Mouse (Mus musculus) layer of hippocampus, postnatal 36 days (tissue): ENCODE measurements around the gene Etfdh. TPM values are rescaled to one million over a fixed set of nuclear protein-coding genes. Genes with fewer than 3 reads are reported as not detected.
A peak's percentile ranks its signal among the peaks of the same experiment; 100 is the strongest.
"Not testable (repeated sequence)": the region's sequence is repeated elsewhere in the genome, so short reads cannot be mapped to it uniquely, and the experiment has no call there.

Experiments used
- DNase-seq, 2 experiments: peaks; one replicate each; pipeline ENCODE4 v3.0.0; 2022
- total RNA-seq, 2 experiments: library from RNA; stranded (reverse); gene quantifications; 2 replicates each; pipeline ENCODE4 v1.2.3; 2021

Etfdh gene
- total RNA-seq, 2 experiments from 2014 or later: 28.2 to 28.4 TPM

DNA sequence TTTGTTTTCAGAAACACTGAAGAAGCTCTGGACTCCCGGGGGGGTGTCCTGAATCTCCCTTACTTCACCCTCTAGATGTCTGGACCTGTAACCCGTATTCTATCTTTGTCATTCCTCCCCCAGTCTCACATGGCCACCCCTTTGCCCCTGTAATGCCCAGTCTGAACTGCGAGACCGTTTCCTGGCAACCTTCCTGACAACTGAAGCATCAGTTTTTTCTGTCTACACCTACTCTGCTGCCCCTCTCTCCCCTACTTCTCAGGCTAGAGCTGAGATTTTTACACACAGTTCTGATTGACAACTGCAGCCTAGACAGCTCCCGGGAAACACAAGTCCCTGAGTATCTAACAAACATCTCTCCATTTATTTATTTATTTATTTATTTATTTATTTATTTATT is 52.4 kb downstream of the Etfdh start:
- no peak for DNase-seq

DNA sequence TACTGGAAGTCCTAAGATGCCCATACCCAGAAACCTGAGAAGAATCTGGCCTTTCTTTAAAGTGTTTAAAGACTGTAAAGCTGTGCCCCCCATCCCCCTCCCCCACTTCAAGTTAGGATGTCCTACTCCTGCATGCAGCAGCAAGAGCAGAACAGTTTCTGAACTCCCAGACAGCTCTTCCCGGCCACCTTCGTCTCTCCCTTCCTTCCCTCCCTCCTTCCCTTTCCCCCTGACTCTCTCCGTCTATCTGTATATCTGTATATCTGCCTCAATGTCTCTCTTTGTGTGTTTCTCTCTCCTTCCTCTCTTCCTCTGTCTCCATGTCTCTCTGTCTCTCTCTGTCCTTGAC is 52.9 kb downstream of the Etfdh start:
- DNase-seq: no peak

DNA sequence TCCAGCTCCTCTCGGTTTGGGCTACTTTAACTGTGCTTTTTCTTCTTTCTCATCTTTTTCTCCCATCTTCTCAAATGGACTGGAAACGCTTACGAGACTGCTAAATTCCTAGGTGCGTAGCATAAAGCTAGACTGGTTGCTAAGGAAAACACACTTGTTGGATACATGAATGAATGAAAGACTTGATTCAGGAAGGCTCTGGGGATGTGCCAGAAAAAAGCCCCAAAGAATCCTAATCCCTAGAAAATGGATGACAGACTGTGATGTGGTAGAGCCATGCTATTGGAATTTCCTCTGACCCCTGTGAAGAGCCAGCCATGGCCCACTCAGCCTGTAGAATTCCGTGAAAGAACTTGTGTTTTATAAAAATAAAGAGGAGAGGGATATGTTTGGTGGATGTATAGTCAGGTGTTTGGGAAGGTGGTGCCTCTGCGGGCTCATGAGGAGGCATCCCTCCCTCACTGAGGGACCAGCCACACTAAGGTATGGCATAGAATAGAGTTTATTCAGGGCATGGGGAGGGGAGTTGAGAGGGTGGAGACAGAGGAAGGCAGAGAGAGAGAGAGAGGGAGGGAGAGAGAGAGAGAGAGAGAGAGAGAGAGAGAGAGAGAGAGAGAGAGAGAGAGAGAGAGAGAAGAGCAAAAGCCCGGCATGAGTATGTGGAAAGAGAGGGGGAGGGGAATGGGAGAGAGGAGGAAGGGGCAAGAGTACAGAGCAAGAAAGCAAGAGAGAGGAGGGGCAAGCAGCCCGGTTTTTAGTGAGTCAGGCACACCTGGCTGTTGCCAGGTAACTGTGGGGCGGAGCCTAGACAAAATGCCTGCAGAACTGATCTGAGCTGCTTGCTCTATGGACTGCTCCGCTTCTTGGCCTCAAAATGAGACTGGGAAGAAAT is 53.5 kb downstream of the Etfdh start:
- DNase-seq: no peak

DNA sequence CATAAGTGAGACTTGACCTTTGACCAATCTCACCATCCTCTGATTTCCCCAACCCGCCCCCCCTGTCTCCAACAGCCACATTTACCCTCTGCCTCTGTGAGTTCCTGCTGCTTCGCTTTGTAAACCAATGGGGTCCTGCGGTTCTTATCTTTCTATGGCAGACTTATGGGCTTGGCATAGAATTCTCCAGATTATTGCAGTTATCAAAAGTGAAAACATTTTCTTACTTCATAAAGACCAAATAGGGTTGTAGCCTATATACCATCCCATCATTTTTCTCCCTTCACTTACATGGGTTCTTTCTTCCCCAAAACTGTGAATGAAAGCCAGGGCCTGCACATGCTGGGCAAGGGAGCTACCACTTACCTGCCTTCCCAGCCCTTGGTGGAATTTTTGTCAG is 55.0 kb downstream of the Etfdh start:
- DNase-seq: no peak

DNA sequence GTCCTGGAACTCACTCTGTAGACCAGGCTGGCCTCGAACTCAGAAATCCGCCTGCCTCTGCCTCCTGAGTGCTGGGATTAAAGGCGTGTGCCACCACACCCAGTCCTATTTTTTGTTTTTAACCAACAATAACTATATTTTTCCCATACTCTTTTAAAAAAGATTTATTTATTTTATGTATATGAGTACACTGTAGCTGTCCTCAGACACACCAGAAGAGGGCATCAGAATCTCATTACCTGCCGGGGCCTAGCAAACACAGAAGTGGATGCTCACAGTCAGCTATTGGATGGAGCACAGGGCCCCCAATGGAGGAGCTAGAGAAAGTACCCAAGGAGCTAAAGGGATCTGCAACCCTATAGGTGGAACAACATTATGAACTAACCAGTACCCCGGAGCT is 55.9 kb downstream of the Etfdh start:
- not testable (repeated sequence) for DNase-seq

- no peak for DNase-seq
These were observed 56.9 kb downstream of the Etfdh start for GRCm38 (mm10) chr3:79572399-79572798.

- no peak for DNase-seq
These were observed 60.0 kb downstream of the Etfdh start for GRCm38 (mm10) chr3:79569351-79569681.

DNA sequence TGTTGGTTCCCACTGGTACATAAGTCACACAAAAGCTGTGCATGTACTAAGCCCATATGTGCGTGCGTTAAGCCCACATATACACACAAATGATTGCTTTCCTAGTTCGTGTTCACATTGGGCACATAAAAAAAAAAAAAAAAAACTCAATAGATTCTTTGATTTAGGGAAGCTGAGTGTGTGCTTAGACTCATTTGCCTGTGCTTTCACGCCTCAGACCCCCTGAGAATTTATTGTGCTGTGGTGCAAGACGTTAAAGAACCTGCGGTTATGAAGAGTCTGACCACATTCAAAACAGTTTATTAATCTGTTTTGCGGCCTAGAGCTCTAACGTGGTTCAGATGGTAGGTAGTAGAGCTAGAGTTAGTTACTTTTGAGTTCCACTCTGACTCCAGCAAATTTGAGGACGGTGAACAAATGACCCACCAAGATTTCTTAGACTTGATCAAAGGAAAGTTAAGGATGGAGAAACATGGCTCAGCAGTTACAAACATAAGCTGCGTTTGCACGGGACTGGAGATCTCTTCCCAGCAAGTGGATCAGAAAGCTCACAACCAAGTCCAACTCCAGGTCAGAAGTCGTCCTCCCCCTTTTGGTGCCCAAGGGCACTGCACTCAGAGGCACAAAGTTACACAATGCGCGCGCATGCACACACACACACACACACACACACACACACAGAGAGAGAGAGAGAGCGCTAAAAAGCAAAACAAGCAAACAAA is 60.5 kb downstream of the Etfdh start:
- no peak for DNase-seq

DNA sequence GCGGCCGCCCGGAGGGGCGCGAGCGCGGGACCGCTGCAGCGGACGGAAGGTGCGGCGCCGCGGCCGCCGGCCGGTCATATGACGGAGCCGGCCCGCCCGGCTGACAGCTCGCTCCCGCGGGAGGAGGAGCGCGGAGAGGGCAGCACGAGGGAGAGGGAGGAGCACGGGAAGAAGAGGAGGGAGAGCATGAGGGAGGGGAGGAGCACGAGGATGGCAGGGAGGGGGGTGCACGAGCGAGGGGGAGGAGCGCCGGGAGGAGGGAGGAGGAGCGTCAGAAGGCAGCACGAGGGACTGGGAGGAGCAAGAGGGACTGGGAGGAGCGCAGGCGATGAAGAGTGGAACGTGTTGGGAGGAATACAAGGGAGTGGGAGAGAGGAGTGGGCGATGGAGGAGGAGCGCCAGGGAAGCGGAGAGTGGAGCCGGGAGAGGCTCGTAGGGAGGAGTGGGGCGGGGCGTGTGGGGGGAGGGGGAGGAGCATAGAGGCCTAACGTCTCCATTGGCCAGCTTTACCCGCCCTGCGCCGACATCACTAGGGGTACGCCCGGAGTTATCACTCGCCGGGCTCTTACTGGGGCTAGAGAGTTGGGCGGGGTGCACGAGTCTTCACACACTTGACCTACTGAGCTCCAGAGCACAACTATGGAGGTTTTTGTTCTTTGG is 61.5 kb downstream of the Etfdh start, which contains the start of gene Fnip2:
Fnip2 (minus strand) TSS at position 94 of the 660 bp plus-strand sequence.
- peak; percentile 88 to 90 for DNase-seq

GRCm38 (mm10) chr3:79566716-79567691 is 62.3 kb downstream of the Etfdh start:
- peak; percentile 32 to 40 for DNase-seq

DNA sequence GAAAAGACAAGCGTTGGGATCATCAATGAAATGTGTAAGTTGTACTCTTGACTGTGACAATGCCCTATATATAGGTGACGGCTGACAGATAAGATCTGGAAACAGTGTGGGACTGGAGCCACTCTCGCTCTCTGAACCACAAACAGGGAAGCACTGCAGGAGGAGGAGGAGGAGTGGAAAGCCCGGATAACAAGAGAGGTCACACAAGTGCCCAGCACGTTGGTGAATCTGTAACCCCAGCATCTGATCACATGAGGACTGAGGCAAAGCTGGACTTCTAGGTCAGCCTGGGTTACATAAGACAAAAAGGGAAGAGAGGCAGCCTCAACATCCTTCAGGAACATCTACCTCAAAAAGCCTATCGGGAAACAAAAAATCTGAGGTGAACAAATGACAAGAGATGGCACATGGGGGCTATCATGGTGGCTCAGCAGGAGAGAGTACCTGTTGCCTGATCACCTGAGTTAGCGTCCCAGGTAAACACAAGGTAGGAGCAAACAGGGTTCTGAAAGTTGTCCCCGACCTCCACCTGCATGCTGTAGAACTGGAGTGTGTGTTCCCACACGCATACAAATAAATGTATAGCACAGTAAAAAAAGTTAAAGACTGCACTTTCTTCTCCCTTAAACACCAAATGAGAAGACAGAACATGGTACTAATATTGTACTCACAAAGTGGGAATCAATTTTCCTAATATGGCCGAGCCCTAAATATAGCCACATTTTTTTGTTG is 64.3 kb downstream of the Etfdh start:
- DNase-seq: no peak

GRCm38 (mm10) chr3:79563511-79563910 is 65.8 kb downstream of the Etfdh start:
- DNase-seq: no peak

DNA sequence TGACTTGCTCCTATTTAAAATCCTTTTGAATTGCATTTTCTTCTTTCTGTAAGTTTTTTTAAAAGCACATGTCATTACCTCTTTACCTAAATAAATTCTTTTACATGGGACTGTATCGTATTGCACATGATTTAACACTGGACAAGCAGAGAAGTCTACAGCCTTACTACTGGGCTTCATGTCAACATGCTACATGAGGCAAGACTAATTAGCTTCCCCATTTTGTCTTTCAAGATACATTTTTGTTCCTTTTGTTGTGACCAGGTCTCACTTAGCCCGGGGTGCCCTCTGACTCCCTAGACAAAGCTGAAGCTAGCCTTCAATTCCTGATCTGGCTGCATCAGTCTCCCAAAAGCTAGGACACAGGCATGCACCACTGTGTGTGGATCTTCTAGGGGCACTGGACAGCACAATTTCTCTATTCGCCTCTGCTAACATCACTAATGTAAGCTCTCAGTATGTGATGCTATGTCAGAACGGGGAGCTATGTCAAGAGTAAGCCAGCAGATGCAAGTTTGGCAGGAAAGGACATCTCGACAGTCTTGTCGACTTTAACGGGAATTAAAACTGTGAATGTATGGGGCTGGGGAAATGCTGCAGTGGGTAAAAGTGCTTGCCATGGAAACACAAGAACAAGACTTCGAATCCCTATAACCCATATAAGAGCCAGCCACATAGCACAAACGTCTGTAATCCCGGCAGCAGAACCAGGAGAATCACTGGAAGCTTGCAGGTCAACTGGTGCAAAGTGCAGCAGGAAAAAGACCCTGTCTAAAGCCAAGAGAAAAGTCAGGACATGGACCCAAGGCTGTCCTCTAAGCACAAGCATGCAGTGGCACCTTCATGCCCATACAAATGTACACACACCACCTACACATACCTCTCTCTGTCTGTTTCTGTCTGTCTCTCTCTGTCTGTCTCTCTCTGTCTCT is 67.2 kb downstream of the Etfdh start:
- no peak for DNase-seq

DNA sequence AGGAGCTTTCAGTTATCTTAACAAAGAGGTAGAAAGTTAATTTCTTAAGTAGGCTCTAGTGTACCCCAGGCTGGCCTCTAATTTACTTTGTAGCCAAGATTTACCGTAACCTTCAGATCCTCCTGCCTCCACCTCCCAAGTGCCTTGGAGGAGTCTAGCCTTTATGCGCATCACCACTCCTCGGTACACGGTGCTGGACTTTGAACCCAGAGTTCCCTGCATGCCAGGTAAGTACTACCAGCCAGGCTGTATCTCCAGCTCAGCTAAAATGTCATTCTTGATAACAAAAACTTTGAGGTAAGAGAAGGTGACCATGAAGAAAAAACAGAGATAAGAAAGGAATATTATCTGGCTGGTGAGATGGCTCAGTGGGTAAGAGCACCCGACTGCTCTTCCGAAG is 68.7 kb downstream of the Etfdh start:
- no peak for DNase-seq

DNA sequence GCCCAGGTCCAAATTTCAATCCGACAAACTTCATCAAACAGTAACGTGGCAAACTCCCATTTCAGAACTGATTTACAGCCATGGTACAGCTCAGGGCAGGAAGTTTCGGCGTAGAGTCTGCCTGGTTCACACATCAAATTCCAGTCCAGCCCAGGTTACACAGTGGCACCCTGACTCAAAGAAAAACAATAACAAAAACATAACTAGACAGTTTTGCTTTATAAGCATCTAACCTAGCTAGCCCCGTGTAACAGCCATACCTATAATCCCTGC is 69.6 kb downstream of the Etfdh start:
- no peak for DNase-seq

- no peak for DNase-seq
These were observed 70.1 kb downstream of the Etfdh start for GRCm38 (mm10) chr3:79559021-79559772.

DNA sequence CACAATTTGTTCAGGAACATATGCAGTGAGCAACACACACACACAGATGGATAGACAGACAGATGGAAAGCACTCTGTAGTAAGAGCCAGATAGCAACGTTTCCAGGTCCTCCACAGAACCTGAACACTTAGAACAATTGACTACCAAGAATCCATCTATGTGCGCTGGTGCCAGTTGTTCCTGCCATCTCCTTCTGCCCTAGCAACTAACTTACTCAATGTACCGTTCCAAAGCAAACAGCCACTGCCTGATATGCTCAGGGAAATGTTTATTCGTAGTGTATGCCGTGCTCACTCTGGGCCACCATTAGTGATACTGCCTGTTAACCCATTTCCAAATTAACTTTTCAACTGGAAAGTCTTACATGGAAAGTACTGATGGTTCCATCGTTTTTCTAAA is 74.2 kb downstream of the Etfdh start:
- DNase-seq: peak in 1 of 2 experiments; percentile 33
